Mouse (Mus musculus) limb, embryonic 14.5 days (tissue): ENCODE measurements around the gene Hlcs. TPM values are rescaled to one million over a fixed set of nuclear protein-coding genes. Genes with fewer than 3 reads are reported as not detected.
A peak's percentile ranks its signal among the peaks of the same experiment; 100 is the strongest.

ENCODE experiments used
- ATAC-seq: fragments of 200-750 bp; cut with Nextera tagmentation; 2 replicates; pipeline ENCODE4 v1.8.0; 2017; ENCODE audit warnings: low read depth, moderate number of reproducible peaks, moderate TSS enrichment; ENCODE audit not compliant: low FRiP score
- DNase-seq: peaks from one replicate; pipeline ENCODE4 v3.0.0-alpha.2; 2015; ENCODE audit warnings: low spot score
- H3K27ac ChIP-seq: fragments of 300-500 bp; sonication (generic); replicated peaks from 2 replicates; pipeline ENCODE4 v1.5.1; 2014; ENCODE audit warnings: low read depth, mild to moderate bottlenecking, low read length, moderate library complexity, mixed read lengths
- H3K27me3 ChIP-seq: fragments of 300-500 bp; sonication (generic); 2 replicates; pipeline ENCODE4 v1.6.1; 2014; ENCODE audit warnings: low read length, mixed read lengths; ENCODE audit not compliant: control insufficient read depth, insufficient read depth
- H3K36me3 ChIP-seq: fragments of 300-500 bp; sonication (generic); 2 replicates; pipeline ENCODE4 v1.6.1; 2014; ENCODE audit warnings: mild to moderate bottlenecking, low read length, moderate library complexity, mixed read lengths; ENCODE audit not compliant: control insufficient read depth, insufficient read depth
- H3K4me1 ChIP-seq: fragments of 300-500 bp; sonication (generic); 2 replicates; pipeline ENCODE4 v1.6.1; 2014; ENCODE audit warnings: antibody characterized with exemption, low read length, mixed read lengths; ENCODE audit not compliant: control insufficient read depth, insufficient read depth
- H3K4me2 ChIP-seq: fragments of 300-500 bp; sonication (generic); replicated peaks from 2 replicates; pipeline ENCODE4 v1.6.1; 2014; ENCODE audit warnings: low read depth, mild to moderate bottlenecking, low read length, moderate library complexity; ENCODE audit not compliant: severe bottlenecking
- H3K4me3 ChIP-seq: fragments of 300-500 bp; sonication (generic); replicated peaks from 2 replicates; pipeline ENCODE4 v1.5.1; 2014; ENCODE audit warnings: low read length
- H3K9ac ChIP-seq: fragments of 300-500 bp; sonication (generic); 2 replicates; pipeline ENCODE4 v1.6.1; 2014; ENCODE audit warnings: mild to moderate bottlenecking, low read depth, low read length, moderate library complexity; ENCODE audit not compliant: severe bottlenecking
- H3K9me3 ChIP-seq: fragments of 300-500 bp; sonication (generic); 2 replicates; pipeline ENCODE4 v1.6.1; 2016; ENCODE audit warnings: low read length; ENCODE audit not compliant: control insufficient read depth
- POLR2A ChIP-seq: fragments of 200-500 bp; IDR thresholded peaks from 2 replicates; pipeline ENCODE4 v1.8.0; 2012; ENCODE audit warnings: inconsistent platforms, mild to moderate bottlenecking, moderate library complexity, borderline replicate concordance; ENCODE audit not compliant: insufficient read depth, insufficient read length; ENCODE audit errors: extremely low read depth
- WGBS: fragments of 180-500 bp; shearing (Covaris S2); extraction: QIAGEN DNeasy Blood & Tissue Kit; methylation state at CpG from one replicate; pipeline ENCODE4 v1.1.7; 2014; 5-methylcytosine and 5-hydroxymethylcytosine counted together
- polyA plus RNA-seq, 2 experiments: library from polyadenylated mRNA; depleted of rRNA in 1 of 2; stranded (reverse) in 1 of 2; unstranded in 1 of 2; fragments of >200 nt; fragmentation: Nextera tagmentation in 1 of 2; extraction: Ambion mirVana in 1 of 2; gene quantifications; 2 replicates each; pipeline versions ENCODE4 v1.2.1 to v1.2.3; 2012 to 2014

Hlcs gene
- polyA plus RNA-seq, 2 experiments = 6.3 to 7.1 TPM

GRCm38 (mm10) chr16:94301194-94301593 lies 12.2 kb downstream of the Hlcs start:
- ATAC-seq (no peak), DNase-seq (no peak)
- no peak for TF ChIP-seq POLR2A
- H3K27ac ChIP-seq = no peak overlapping the region
- H3K4me3 ChIP-seq = no peak overlapping the region
- H3K4me2 ChIP-seq = no peak overlapping the region
- H3K36me3 ChIP-seq = no peaks in the 10 kb centered on the region
- H3K9ac ChIP-seq = no peak overlapping the region
- no peaks in the 10 kb centered on the region for H3K27me3 ChIP-seq
- H3K9me3 ChIP-seq = no peaks in the 10 kb centered on the region
- H3K4me1 ChIP-seq = peaks cover 13% of the 10 kb centered on the region
- 84% methylated on average over 4 of the region's 4 CpGs for WGBS

DNA sequence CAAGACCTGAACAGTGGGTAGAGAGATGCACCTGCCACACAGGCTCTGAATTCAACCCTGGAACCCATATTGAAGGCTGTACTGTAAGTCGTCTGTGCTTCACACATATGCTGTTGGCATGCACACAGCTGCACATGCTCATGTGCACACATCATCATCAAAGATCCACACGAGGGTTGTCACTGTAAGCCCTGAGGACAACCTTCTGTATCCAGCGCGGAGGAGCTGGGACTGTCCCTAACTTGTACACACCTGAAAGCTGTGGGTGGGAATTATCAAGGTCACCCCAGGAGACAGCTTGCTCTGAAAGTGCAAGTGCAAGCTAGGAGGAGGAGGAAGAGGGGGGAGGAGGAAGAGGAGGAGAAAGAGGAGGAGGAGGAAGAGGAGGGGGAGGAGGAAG lies 14.2 kb downstream of the Hlcs start:
- no peaks in the 10 kb centered on the region for H3K36me3 ChIP-seq
- TF ChIP-seq POLR2A = no peak
- ATAC-seq (no peak), DNase-seq (no peak)
- H3K27ac ChIP-seq = no peak overlapping the region
- no peak overlapping the region for H3K9ac ChIP-seq
- no peaks in the 10 kb centered on the region for H3K9me3 ChIP-seq
- 58% methylated on average over 4 of the region's 4 CpGs for WGBS
- no peaks in the 10 kb centered on the region for H3K27me3 ChIP-seq
- peaks cover 13% of the 10 kb centered on the region for H3K4me1 ChIP-seq
- no peak overlapping the region for H3K4me3 ChIP-seq
- no peak overlapping the region for H3K4me2 ChIP-seq

DNA sequence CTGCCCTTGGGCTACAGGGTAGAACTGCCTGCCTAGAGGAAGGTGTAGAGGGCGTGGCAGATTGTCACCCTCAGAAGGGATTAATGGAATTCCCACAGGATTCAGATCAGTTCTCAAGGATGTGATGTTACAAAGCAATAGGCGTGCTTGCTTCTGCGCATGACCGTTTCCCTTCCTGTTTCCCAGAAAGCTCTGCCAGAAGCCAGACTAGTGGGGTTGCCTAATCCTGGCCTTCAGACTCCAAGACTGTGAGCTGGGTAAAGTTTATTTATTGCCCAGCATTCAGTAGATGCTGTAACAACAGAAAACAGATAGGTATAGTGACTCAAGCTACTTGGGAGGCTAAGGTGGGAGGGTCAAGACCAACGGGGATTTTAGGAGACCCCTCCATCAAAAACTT lies 15.3 kb downstream of the Hlcs start:
- no peak for TF ChIP-seq POLR2A

DNA sequence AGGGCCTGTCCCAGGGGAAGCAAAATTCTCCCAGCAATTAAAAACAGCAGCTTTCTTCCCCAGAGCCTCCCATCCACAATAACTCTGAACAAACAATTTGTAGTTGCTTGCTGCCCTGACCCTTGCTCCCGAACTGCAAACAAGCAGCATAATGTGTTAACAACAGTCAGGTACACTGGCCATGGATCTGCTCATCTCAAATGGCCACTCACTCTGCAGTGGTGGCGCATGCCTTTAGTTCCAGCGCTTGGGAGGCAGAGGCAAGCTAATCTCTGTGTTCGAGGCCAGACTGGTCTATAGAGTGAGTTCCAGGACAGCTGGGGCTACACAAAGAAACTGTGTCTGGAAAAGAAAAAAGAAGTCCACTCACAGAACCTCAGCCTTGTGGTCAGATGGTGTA lies 22.2 kb downstream of the Hlcs start:
- Histone ChIP-seq H3K9me3 (no peaks in the 10 kb centered on the region), H3K4me3 (no peak overlapping the region), H3K27ac (no peak overlapping the region), H3K4me1 (peaks cover 3% of the 10 kb centered on the region; the same call in 1 of the 2 replicates), H3K9ac (no peak overlapping the region), H3K27me3 (no peaks in the 10 kb centered on the region), H3K4me2 (no peak overlapping the region), H3K36me3 (no peaks in the 10 kb centered on the region)
- WGBS = 83% methylated on average over 4 of the region's 4 CpGs
- ATAC-seq = no peak
- no peak for TF ChIP-seq POLR2A
- DNase-seq = no peak

More for the DNA sequence above, 15.3 kb downstream of the Hlcs start:
- Histone ChIP-seq H3K27ac (no peak overlapping the region), H3K9ac (no peak overlapping the region), H3K36me3 (no peaks in the 10 kb centered on the region), H3K9me3 (no peaks in the 10 kb centered on the region), H3K27me3 (no peaks in the 10 kb centered on the region), H3K4me2 (no peak overlapping the region), H3K4me1 (peaks cover 11% of the 10 kb centered on the region), H3K4me3 (no peak overlapping the region)
- ATAC-seq (no peak), DNase-seq (no peak)
- 88% methylated on average over 5 of the region's 5 CpGs for WGBS

DNA sequence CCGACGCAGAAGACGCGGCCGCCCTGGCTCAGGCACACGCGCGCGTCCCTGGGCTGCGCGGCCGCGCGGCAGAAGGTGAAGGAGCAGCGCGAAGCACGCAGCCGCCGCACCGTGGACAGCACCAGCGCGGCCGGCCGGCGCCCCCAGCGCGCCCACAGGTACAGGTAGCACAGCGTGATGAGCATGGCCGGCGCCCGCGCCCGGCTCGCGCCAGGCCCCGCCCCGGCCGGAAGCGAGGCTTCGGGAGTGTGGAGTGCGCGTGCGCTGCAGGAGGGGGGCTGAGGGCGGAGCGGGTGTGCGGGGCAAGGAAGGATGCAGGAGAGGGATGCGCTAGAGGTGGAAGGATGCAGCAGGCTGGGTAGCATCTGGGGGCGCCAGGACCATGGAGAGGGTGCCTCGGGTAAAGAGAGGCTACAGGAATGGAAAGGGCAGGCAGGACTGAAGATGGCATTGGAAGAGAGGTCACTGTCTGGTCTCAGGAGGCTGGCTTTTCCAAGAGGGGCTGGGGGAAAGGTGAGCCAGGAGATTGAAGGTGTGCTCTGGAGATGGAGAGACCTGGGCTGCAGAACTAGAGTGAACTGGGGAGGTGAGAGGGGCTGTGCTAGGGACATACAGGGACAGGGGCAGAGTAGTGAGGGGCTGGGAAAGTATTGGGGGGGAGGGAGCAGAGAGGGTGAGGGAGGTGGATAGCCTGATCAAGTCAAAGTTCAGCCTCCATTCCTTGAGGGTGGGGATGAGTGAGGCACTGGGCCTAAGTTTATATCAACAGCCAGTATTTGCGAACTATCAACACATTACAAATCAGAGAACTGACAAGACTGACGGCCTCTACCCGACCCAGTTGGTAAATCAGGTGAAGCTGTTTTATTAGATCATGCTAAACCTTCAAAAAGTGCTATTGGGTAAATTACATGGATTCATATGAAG lies 23.0 kb downstream of the Hlcs start:
- Histone ChIP-seq H3K27ac (no peak overlapping the region), H3K4me1 (peaks cover 3% of the 10 kb centered on the region; the same call in 1 of the 2 replicates), H3K36me3 (no peaks in the 10 kb centered on the region), H3K9me3 (no peaks in the 10 kb centered on the region), H3K4me3 (peak overlapping the region; percentile 84), H3K4me2 (peak overlapping the region; percentile 98), H3K27me3 (no peaks in the 10 kb centered on the region), H3K9ac (peak overlapping the region; percentile 76)
- 0 out of 2 replicates have a peak, but pooled peaks have one; percentile 75 for TF ChIP-seq POLR2A
- ATAC-seq (peak; percentile 92), DNase-seq (peak; percentile 59)
- WGBS = 7% methylated on average over 36 of the region's 52 CpGs
